ENCODE assay signal across 22 mouse cellular contexts in the genomic region with DNA sequence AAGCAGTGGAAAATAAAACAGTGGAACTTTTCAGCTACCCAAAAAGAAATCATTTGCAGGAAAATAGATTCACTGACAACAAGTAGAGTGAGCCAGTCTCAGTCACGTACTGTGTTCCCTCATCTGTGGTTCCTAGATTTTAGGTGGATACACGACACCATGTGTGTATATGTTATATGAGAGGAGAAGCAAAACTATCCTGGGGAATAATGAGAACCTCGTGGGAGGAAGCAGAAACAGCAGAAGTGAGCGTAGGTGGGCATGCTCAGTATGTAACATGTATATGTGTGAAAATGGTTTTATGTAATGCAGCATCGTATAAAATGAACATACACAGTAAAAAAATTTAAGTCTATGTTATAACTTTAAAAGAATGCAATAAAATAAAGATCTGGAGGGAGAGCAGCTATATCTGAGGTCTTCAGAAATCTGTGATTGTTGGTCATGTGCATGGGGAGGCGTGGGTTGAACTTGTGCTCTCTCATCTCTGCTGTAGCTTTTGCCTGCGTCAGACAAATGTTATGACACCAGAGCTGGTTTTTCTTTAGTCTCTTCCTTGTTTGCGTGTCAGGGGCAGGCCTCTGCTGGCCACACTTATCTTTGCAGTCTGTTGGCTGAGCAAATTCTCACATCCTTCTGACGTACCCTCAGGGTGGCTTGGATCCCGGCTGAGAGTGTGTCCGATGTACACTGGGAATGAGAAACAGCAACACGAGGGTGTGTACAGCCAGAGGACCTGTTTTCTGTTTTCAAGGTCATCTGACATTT.
A peak's percentile ranks its signal among the peaks of the same experiment; 100 is the strongest.
DNase-seq lines count a peak whose midpoint lies in the region; ATAC-seq and TF ChIP-seq lines count a peak whose summit lies in the region.
"Had no signal": no experiment of that assay in that cellular context is flagged by ENCODE, and none has a peak within 500 bp of the region (broad histone marks: within the 10 kb centered on the region; RNA-seq: fewer than 3 reads in every experiment).

No protein-coding gene starts in this region.

- H3K36me3 ChIP-seq in hindbrain, postnatal 0 days (ENCODE audit: insufficient read depth, low read length), result no peaks in the 10 kb centered on the region
- no peaks in the 10 kb centered on the region for H3K36me3 ChIP-seq in hindbrain, embryonic 11.5 days (ENCODE audit: control insufficient read depth, insufficient read depth, low read length)
- H3K36me3 ChIP-seq in midbrain, embryonic 14.5 days (ENCODE audit: control insufficient read depth, insufficient read depth, low read length), result no peaks in the 10 kb centered on the region
- no peaks in the 10 kb centered on the region for H3K36me3 ChIP-seq in midbrain, embryonic 13.5 days
- no peaks in the 10 kb centered on the region for H3K36me3 ChIP-seq in thymus, adult 2 months (ENCODE audit: control insufficient read depth, insufficient read depth, low read length)
- H3K36me3 ChIP-seq: embryonic facial prominence, embryonic 12.5 days; hindbrain, embryonic 15.5 days; kidney, embryonic 15.5 days; limb, embryonic 15.5 days; neural tube, embryonic 12.5 days had no signal

- no peak overlapping the region for H3K27ac ChIP-seq in hindbrain, postnatal 0 days
- no peak overlapping the region for H3K27ac ChIP-seq in hindbrain, embryonic 11.5 days (ENCODE audit: low read depth, low read length)
- H3K27ac ChIP-seq in midbrain, embryonic 14.5 days (replicated peaks; ENCODE audit: low read depth, low read length), result no peak overlapping the region
- H3K27ac ChIP-seq in midbrain, embryonic 13.5 days, result no peak overlapping the region
- H3K27ac ChIP-seq in cortical plate, adult 2 months (ENCODE audit: insufficient read depth, low read length), result no peak overlapping the region
- H3K27ac ChIP-seq in thymus, adult 2 months (ENCODE audit: control insufficient read depth, insufficient read depth, low read length), result no peak overlapping the region
- H3K27ac ChIP-seq: embryonic facial prominence, embryonic 12.5 days; forebrain, embryonic 13.5 days; hindbrain, embryonic 15.5 days; kidney, embryonic 15.5 days; limb, embryonic 15.5 days; neural tube, embryonic 12.5 days had no signal

- H3K4me3 ChIP-seq in hindbrain, postnatal 0 days (ENCODE audit: low read length), result no peak overlapping the region
- H3K4me3 ChIP-seq in hindbrain, embryonic 11.5 days (ENCODE audit: low read depth, low read length), result no peak overlapping the region
- H3K4me3 ChIP-seq in midbrain, embryonic 14.5 days (replicated peaks; ENCODE audit: low read depth, low read length), result no peak overlapping the region
- H3K4me3 ChIP-seq in midbrain, embryonic 13.5 days (replicated peaks), result no peak overlapping the region
- no peak overlapping the region for H3K4me3 ChIP-seq in cortical plate, adult 2 months (ENCODE audit: insufficient read depth, low read length)
- no peak overlapping the region for H3K4me3 ChIP-seq in thymus, adult 2 months (ENCODE audit: control insufficient read depth, insufficient read depth, low read length)
- H3K4me3 ChIP-seq: embryonic facial prominence, embryonic 12.5 days; erythroblast, embryonic 14.5 days; forebrain, embryonic 13.5 days; hindbrain, embryonic 15.5 days; kidney, embryonic 15.5 days; limb, embryonic 15.5 days; neural tube, embryonic 12.5 days had no signal

- WGBS in hindbrain, postnatal 0 days, result 77% methylated on average over 12 of the region's 12 CpGs
- WGBS in hindbrain, embryonic 11.5 days, result 77% methylated on average over 12 of the region's 12 CpGs
- WGBS in midbrain, embryonic 14.5 days, result 84% methylated on average over 12 of the region's 12 CpGs
- WGBS in midbrain, embryonic 13.5 days, result 85% methylated on average over 12 of the region's 12 CpGs
- 87% methylated on average over 12 of the region's 12 CpGs for WGBS in thymus, adult 2 months

- no peak for ATAC-seq in hindbrain, postnatal 0 days
- ATAC-seq in hindbrain, embryonic 11.5 days (ENCODE audit: low FRiP score), result no peak
- ATAC-seq in midbrain, embryonic 14.5 days (ENCODE audit: low FRiP score, low TSS enrichment), result no peak
- no peak for ATAC-seq in midbrain, embryonic 13.5 days
- ATAC-seq: forebrain, embryonic 13.5 days; intestine, embryonic 16.5 days had no signal

- no peak overlapping the region for H3K4me2 ChIP-seq in hindbrain, postnatal 0 days (ENCODE audit: low read depth, low read length)
- H3K4me2 ChIP-seq in hindbrain, embryonic 11.5 days (replicated peaks; ENCODE audit: low read depth, low read length), result no peak overlapping the region
- no peak overlapping the region for H3K4me2 ChIP-seq in midbrain, embryonic 14.5 days (ENCODE audit: low read length)
- H3K4me2 ChIP-seq in midbrain, embryonic 13.5 days (replicated peaks), result no peak overlapping the region
- H3K4me2 ChIP-seq: embryonic facial prominence, embryonic 12.5 days; forebrain, embryonic 13.5 days; heart, embryonic 11.5 days; hindbrain, embryonic 15.5 days; kidney, embryonic 15.5 days; limb, embryonic 15.5 days; neural tube, embryonic 12.5 days had no signal

- peak; percentile 27 for TF ChIP-seq CTCF in hindbrain, postnatal 0 days (IDR thresholded peaks at IDR 0.05; ENCODE audit: low read depth)
- TF ChIP-seq CTCF in cortical plate, adult 2 months (IDR thresholded peaks at IDR 0.05; ENCODE audit: extremely low read depth, insufficient read depth, low read length), result 0 out of 2 replicates have a peak, but pooled peaks have one; percentile 10
- TF ChIP-seq CTCF in thymus, adult 2 months (IDR thresholded peaks at IDR 0.05; ENCODE audit: borderline replicate concordance, control insufficient read depth, extremely low read depth, insufficient read depth, low read length, poor library complexity), result no peak

- H3K9ac ChIP-seq in hindbrain, postnatal 0 days (replicated peaks; ENCODE audit: low read length), result no peak overlapping the region
- H3K9ac ChIP-seq in hindbrain, embryonic 11.5 days (ENCODE audit: low read depth, low read length), result no peak overlapping the region
- no peak overlapping the region for H3K9ac ChIP-seq in midbrain, embryonic 14.5 days (replicated peaks; ENCODE audit: low read length)
- no peak overlapping the region for H3K9ac ChIP-seq in midbrain, embryonic 13.5 days (replicated peaks)
- H3K9ac ChIP-seq: embryonic facial prominence, embryonic 12.5 days; forebrain, embryonic 13.5 days; hindbrain, embryonic 15.5 days; kidney, embryonic 15.5 days; limb, embryonic 15.5 days; neural tube, embryonic 12.5 days had no signal

- H3K9me3 ChIP-seq in hindbrain, postnatal 0 days (ENCODE audit: low read length), result no peaks in the 10 kb centered on the region
- H3K9me3 ChIP-seq in hindbrain, embryonic 11.5 days (ENCODE audit: control insufficient read depth, low read length), result no peaks in the 10 kb centered on the region
- H3K9me3 ChIP-seq in midbrain, embryonic 14.5 days (ENCODE audit: control insufficient read depth, low read length), result no peaks in the 10 kb centered on the region
- no peaks in the 10 kb centered on the region for H3K9me3 ChIP-seq in midbrain, embryonic 13.5 days
- H3K9me3 ChIP-seq: embryonic facial prominence, embryonic 12.5 days; forebrain, embryonic 13.5 days; hindbrain, embryonic 15.5 days; kidney, embryonic 15.5 days; limb, embryonic 15.5 days; neural tube, embryonic 12.5 days had no signal

- no peaks in the 10 kb centered on the region for H3K27me3 ChIP-seq in hindbrain, postnatal 0 days (ENCODE audit: insufficient read depth, low read length)
- H3K27me3 ChIP-seq in hindbrain, embryonic 11.5 days (ENCODE audit: control insufficient read depth, insufficient read depth, low read length), result no peaks in the 10 kb centered on the region
- H3K27me3 ChIP-seq in midbrain, embryonic 14.5 days (ENCODE audit: control insufficient read depth, insufficient read depth, low read length), result no peaks in the 10 kb centered on the region
- no peaks in the 10 kb centered on the region for H3K27me3 ChIP-seq in midbrain, embryonic 13.5 days
- H3K27me3 ChIP-seq in thymus, adult 2 months (ENCODE audit: control insufficient read depth, insufficient read depth, low read length), result no peaks in the 10 kb centered on the region
- H3K27me3 ChIP-seq: embryonic facial prominence, embryonic 12.5 days; forebrain, embryonic 13.5 days; hindbrain, embryonic 15.5 days; kidney, embryonic 15.5 days; limb, embryonic 15.5 days; neural tube, embryonic 12.5 days had no signal

- no peaks in the 10 kb centered on the region; the same call in 1 of the 2 replicates for H3K4me1 ChIP-seq in hindbrain, postnatal 0 days (ENCODE audit: insufficient read depth, low read length)
- H3K4me1 ChIP-seq in hindbrain, embryonic 11.5 days (replicated peaks; ENCODE audit: control insufficient read depth, insufficient read depth, low read length), result no peaks in the 10 kb centered on the region
- peaks cover 5% of the 10 kb centered on the region for H3K4me1 ChIP-seq in midbrain, embryonic 14.5 days (ENCODE audit: control insufficient read depth, insufficient read depth, low read length)
- peaks cover 7% of the 10 kb centered on the region for H3K4me1 ChIP-seq in midbrain, embryonic 13.5 days (replicated peaks)
- peaks cover 2% of the 10 kb centered on the region; the same call in 1 of the 2 replicates for H3K4me1 ChIP-seq in cortical plate, adult 2 months (ENCODE audit: control insufficient read depth, insufficient read depth, low read length)
- no peaks in the 10 kb centered on the region for H3K4me1 ChIP-seq in thymus, adult 2 months (replicated peaks; ENCODE audit: control insufficient read depth, insufficient read depth, low read length)
- H3K4me1 ChIP-seq: embryonic facial prominence, embryonic 12.5 days; kidney, embryonic 15.5 days; limb, embryonic 15.5 days had no signal

- no peak for TF ChIP-seq POLR2A in cortical plate, adult 2 months (IDR thresholded peaks at IDR 0.05; ENCODE audit: extremely low read depth, insufficient read depth, low read length)
- TF ChIP-seq POLR2A in thymus, adult 2 months (IDR thresholded peaks at IDR 0.05; ENCODE audit: control insufficient read depth, extremely low read depth, insufficient read depth, low read length, poor library complexity), result no peak

- no peak for DNase-seq in hindbrain, postnatal 0 days (ENCODE audit: low spot score)
- no peak for DNase-seq in hindbrain, embryonic 11.5 days (ENCODE audit: low spot score)
- DNase-seq in midbrain, embryonic 14.5 days, result peak; percentile 11
- DNase-seq in thymus, adult 2 months, result no peak
- no peak for DNase-seq in heart, adult 18-20 months
- DNase-seq: adrenal gland, adult 8-10 months; cerebellum, adult 11 months; gastrocnemius, postnatal 36 days; heart, postnatal 14 days; kidney, postnatal 4 days; lung, postnatal 10 days had no signal
